Mouse (Mus musculus) kidney, postnatal 25 days (tissue): ENCODE measurements at regions not wholly inside any gene's neighbourhood (a gene's known extent, or its start where the extent isn't known, plus 50 kb on each side); places are given as distances from the start of the nearest gene placed in this dataset.

Experiments used
- DNase-seq, 2 experiments: peaks; one replicate each; pipeline ENCODE4 v3.0.0; 2021; ENCODE audit warnings: mixed read lengths in 2 of 2

DNA sequence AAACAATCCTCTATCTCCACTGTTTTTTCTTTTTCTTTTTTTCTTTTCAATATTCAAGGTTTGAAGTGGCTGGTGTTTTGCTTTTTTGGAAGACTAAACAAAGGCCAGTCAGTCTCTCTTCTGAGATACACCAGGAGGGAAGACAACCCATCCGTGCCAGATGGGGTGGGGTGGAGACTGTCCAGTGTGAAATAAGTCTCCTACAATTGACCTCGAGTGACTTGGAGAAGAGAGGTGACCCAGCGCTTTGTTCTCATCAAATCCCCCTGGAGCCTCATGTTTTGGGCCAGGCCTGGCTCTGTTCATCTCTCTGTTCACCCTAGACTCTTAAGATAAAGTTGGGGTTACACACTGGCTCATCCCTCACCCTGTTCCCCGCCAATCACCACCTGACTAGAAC is 169.2 kb upstream of the Tbca start:
- no peak for DNase-seq

DNA sequence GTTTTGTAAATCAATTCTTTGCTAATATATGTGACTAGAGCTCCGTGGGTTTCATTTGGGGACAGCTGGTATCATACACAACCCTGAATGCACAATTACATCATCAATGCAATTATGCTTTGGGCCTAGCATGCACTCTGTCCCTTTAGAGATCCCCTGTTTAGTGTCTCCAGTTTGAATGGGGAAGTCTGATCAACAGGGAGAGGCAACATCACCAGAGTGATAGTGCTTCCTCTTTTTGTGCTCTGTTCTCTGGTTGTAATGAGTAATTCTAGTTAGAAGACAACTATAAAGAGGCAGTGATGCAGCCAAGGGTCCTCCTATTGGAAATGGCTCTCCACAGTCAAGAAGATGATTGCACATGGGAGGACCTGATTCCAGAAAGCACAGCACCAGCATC is 158.7 kb upstream of the Tbca start:
- DNase-seq = no peak

DNA sequence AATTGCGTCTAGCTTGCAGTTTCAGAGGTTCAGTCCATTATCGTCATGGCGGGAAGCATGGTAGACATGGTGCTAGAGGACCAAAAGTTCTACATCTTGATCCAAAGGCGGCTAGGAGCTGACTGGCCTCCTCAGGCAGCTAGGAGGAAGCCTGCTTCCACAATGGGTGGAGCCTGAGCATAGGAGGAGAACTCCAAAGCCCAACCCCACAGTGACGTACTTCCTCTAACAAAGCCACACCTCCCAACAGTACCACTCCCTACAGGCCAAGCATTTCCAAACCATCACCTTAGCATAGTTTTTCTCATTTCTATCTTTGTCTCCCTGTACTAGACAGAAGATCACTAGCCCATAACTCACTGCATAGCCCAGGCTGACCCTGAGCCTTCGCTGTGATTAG is 158.0 kb upstream of the Tbca start:
- no peak for DNase-seq

DNA sequence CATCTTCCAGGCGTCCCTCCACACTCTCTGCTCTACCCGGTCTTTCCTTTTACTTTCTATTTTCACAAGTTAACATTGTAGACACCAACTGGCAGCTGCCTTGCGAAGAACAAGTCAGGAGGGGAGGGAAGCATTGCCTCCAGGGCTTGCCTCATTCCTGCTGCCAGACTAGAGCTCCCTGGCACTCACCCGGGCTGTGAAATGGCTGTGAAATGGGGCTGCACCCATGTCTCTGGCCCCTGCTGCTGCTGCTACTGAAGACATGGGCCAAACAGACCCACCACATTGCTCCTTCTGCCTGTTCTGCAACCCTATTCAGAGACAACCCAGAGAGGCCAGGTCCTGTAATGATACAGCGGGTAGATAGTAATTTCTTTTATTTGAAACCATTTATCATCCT is 156.0 kb upstream of the Tbca start:
- no peak for DNase-seq

DNA sequence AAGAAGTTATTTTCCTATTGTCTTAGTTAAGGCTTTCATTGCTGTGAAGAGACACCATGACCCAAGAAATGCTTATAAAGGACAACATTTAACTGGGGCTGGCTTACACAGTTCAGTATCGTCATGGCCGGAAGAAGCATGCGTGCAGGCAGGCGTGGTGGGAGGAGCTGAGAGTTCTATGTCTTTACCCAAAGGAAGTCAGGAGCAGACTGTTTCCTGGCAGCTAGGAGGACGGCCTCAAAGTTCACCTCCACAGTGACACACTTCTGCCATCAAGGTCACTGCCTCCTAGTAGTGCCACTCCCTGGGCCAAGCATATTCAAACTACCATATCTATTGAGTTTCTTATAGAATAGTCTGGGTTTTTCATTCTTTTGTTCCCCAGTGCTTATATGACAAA is 148.4 kb upstream of the Tbca start:
- DNase-seq = no peak

DNA sequence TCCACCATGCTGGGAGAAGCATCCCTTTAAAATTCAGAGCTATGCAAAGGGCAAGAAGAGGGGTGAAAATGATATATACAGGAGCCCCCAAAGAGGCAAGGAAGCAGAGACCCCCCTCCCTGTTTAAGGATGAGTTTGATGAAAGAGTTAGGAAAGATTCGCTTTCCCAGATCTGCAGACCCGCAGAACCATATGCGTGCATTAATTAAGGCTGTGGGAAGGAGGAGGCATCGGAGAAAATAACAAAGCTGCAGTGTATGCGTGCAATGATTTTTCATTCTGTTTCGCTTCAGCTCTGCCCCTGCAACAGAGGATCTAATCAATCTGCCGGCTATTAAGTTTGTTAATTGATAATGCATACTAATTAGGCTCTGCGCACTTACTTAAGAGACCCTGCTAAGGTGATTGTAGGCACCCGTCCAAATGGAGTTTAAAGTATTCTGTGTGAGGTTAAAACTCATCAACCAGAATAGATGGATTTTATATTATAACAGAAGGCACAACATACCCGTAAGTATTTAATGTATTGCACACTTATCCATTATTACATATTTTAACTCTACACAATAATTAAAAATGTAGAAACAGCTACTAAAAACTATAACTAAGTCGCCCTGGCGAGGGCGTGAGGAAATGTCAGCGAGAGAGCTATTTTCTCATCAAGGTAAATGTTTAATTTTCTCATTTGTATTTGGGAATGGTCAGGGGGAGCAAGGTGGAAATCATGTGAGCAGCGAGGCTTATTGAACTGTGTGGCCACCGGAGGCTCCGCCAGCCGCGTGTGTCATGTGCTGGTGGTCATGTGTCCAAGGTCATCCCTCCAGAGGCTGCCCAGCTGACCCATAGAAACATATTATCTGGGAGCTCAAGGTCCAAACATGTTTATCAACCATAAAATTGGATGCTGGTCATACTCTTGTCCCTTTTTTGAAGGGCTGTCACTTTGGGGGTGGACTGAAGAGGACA is 143.2 kb upstream of the Tbca start:
- peak; percentile 57 to 78 for DNase-seq

DNA sequence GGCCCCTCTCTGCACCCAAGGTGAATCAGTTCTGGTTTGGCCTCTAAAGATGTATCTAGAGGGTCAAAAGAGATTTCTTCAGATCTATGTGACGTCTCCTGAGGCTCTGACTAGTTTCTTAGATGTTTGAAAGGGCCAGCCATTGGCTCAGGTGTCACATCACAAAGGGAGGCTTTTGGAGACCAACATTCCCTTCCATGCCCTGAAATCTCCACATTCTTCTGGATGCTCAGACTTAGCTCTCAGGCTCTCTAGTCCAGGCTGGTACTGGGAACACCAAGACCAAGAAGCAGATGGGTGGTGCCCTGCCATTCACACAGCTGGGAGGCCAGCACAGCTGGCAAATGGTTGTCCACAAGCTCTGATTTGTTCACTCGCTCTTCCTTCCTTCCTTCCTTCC is 142.4 kb upstream of the Tbca start:
- no peak for DNase-seq

DNA sequence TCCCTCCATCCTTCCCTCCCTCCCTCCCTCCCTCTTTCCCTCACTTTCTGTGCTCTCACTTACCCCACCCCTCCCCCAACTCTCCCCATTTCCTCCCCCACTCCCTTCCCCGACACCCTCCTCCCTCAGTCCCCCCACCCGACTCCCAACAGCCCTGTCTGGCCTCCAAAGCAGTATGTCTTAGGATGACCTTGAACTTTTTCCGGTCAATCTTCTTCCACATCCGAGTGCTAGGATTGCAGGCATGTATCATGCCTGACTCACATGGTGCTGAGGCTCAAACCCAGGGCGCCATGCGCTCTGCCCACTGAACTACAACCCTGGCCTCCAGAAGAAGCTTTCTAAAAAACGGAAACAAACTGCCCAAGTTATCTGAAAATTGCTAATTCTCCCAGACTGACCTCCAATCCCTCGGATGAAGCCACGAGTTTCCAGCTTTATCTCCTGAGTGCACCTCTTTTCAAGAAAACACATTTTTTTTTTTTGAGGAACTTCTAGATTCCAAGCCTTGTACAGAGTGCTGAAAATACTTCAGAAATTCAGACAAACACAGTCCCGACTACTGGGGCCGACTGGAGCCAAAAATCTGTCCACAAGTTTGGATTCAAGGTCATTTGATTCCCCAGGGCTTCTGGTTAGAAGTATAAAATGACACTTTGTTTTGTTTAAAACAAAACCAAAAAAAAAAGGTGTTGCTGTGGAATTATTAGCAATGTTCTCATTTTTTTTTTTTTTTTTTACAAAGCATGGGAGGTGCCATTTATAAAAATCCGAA is 141.7 kb upstream of the Tbca start:
- DNase-seq = no peak

DNA sequence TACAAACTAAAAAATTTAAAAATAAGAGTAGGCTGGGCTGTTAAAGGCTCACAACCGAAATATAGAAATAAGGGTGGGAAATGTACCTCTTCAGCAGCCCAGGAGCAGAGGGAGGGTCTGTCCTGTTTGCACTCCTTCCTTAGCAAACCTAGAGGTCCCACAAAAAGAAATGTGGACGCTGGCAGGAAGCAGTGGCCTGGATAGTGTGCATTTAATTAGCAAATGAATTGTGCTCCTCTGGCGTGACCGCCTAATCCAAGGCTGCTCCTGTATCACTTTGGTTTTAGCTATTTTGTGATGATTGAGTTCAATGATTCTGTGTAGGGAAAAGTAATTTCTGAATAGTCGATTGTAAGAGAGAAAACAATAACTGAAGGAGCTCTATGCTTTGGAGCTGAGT is 141.1 kb upstream of the Tbca start:
- DNase-seq = no peak

DNA sequence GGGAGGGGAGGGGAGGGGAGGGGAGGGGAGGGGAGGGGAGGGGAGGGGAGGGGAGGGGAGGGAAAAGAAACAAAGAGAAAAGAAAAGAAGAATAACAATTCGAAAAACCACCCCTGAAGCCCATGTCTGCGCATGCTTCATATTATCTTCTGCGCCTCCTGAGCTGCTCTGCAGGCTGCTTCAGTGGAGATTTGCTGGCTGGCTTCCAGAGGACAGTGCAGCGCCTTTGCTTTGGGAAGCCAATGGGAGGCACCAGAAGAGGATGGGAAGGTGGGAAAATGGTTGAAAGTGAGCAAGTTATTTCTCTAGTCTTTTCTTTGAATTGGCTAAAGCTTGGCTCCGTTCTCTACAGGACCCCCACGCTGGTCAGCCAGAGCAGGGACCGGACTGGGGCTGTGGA is 137.8 kb upstream of the Tbca start:
- no peak for DNase-seq

DNA sequence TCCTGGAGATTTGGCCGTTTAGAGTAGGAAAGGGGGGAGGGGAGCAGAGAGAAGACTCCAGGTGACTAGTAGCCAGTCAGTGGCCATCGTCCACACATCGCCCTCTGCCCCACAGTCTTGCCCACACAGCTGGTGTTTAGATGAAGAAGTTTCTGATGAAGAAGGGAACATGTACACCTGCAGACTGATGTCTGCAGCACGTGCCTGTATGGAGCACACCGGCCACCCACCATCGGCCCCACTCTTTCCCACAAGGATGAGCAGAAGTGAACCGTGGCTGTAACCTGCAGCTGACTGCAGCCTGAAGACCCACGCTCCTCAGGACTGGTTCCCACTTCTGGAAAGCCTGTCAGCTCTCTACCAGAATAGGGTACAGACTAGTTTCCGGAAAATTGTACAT is 121.1 kb upstream of the Tbca start:
- no peak for DNase-seq

DNA sequence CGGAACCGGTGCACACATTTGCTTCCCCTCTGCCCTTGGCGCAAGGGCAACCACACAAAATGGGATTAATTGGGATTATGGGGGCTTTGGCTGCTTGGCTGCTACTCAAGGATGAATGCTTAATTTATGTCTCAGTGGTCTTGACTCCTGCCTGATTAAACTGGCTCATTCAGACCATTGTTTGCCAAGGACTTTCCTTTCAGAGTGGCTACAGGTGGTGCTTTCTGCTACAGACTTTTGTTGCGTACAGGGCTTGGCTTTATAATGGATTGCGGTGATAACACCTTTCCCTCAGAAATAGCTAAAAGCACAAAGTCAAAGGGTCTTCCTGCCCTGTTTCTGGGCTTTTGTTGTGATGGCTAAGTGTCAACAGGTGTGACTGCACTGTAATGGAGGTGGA is 120.4 kb upstream of the Tbca start:
- no peak for DNase-seq

DNA sequence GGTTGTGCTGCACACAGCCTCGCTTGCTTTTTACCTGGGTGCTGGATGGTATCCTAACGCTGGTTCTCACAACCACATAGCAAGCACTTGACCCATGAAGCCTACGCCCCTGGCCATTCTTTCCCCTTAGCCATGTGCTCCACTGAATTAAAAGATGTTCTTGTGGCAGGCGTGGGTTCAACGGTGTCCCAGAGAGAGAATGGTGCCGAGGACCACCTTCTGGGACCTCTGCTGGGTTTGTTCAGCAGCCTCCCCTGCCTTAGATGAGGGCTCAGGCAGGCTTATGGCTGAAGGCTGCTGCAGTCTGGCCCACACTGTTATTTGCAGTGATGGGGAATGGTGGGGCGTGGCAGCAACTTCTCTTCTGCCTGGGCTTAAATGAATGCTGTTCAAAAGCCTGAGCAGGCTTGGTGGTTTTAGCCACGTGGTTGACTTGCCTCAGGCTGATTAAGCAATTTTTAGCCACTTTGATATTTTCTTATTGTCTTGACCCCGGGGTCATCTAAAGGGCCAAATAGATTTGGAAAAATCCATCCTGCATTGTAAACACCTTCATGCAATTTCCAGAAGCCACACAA is 119.5 kb upstream of the Tbca start:
- no peak for DNase-seq

DNA sequence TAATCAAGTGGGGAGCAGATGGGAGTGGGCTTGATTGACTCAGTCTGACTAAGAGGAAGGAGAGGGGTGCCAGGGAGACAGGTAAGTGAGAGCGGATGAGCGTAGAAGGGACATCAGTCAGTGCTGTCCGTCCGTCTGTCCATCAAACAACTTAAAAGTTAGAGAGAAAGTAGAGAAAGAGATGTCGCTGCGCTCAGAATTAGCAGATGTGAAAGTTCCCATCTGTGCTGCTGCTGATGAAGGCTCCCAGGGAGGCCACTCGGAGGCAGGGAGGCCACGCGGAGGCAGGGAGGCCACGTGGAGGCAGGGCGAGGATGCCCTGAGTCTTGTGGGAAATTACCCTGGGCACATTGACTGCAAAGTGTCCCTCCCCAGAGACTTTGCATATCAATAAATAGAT is 118.4 kb upstream of the Tbca start:
- DNase-seq = no peak

DNA sequence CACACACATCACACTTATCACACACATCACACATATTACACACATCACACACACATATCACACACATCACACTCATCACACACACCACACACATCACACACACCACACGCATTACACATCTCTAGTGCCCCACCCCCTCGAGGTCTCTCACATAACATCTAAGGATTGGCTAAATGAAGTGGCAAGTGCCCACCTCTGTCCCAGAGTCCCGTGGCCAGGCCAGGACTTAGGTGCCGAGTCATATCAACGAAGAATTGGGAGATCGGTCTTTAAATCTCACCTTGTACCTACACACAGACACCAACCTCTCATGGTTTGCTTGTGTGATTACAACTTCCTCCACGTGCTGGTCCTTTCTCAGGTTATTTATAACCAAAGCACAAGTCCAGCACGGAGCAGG is 117.7 kb upstream of the Tbca start:
- DNase-seq = no peak

DNA sequence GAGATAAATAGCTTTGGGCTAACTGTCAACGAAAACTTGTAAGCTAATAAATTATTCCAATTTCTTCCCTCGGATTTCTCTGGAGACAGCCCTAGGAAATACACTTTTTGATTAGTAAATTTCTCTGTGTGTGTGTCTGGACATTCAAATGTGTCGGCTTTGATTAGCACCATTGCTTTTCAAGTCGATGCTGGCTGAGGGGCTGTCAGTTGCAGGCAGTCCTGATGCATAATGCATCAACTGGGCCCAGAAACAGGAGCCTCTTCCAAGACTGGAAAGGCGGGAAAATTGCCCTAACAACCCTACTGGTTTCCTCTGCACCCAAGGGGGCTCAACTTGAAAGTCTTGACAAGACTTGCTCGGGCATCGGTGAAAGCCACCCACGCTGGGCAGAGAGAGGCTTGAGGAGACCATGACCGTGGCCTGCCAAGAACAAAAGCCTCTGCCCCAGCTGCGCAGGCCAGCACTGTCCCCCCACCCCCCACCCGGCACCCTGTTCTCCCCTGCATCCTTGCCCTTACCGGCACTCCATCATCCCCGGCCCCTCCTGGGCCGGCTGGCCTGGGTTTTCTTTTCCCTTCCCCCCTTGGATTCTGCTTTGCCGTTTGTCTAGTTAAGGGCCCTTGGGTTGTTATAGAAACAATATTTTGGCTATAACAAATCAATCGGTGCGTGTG is 108.1 kb upstream of the Tbca start:
- no peak for DNase-seq

DNA sequence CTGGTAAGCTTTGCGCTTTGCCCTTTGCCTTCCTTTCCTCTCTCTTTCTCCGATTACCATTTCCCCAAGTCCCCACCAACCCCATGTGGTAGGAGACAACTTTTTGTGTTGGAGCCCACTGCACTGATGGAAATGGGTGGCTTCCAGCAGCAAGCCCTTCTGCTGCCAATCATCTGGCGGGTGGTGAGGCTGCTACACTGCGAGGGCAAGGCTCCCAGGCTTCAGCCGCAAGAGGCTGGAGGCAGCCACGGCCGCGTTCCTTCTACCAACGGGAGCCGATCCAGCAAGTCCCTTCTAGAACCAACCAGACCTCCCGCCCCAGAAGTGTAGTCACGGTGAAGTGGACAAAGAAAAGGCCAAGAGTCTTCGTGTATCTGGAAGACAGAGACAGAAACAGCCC is 107.1 kb upstream of the Tbca start:
- DNase-seq = no peak

DNA sequence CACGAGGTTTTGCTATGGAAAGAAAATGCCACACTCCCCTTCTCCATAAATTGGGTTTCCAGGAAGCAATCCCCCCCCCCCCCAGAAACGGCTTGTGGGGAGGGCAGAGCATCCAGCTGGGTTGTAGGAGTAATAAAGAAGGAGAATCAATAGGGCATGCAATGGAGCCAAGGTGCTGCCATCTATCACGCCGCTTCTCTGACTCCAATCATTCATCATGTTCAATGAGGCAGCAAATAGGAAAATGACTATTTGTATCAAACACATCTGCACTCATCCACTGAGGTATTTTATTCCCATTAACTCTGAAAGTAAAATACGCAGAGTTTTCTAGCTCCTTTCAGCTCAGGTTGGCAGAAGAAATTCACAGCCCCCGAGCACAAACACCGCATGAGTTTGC is 103.5 kb upstream of the Tbca start:
- no peak for DNase-seq

DNA sequence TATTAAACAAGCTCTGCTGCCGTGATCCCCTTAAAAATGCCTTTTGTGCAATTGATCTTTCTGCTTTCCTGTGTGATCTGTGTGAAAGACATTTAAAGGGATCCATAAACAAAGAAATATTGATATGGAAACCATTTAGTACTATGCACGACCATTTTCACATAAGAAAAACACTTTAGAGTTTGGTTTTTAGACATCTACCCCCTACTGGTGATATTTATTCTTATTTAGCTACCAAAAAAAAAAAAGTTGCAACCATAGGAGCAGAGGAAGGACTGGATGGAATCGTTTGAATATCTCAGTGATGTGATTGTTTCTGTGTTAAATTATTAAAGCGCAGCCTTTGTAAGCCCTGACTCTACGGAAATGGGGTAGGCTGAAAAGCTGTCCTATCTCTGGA is 101.4 kb upstream of the Tbca start:
- no peak for DNase-seq

DNA sequence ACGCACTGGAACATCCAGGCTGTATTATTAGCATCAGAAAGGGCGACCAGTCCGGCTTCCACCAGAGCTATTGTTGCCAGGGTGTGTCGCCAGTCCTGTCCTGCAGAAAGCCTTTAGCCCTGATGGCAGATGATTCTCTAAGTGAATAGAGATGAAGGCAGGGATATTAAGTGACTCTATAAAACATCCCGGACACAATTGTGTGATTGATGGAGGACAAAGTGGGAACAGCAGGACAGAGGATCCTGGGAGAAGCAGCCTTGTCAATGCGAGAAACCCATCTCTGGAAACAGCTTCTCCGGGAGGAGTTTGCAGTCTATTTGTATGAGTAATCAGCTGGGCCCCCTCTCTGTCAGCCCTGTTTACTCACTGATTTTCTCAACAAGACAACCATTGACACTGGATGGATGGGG is 82.1 kb upstream of the Tbca start:
- DNase-seq = no peak

DNA sequence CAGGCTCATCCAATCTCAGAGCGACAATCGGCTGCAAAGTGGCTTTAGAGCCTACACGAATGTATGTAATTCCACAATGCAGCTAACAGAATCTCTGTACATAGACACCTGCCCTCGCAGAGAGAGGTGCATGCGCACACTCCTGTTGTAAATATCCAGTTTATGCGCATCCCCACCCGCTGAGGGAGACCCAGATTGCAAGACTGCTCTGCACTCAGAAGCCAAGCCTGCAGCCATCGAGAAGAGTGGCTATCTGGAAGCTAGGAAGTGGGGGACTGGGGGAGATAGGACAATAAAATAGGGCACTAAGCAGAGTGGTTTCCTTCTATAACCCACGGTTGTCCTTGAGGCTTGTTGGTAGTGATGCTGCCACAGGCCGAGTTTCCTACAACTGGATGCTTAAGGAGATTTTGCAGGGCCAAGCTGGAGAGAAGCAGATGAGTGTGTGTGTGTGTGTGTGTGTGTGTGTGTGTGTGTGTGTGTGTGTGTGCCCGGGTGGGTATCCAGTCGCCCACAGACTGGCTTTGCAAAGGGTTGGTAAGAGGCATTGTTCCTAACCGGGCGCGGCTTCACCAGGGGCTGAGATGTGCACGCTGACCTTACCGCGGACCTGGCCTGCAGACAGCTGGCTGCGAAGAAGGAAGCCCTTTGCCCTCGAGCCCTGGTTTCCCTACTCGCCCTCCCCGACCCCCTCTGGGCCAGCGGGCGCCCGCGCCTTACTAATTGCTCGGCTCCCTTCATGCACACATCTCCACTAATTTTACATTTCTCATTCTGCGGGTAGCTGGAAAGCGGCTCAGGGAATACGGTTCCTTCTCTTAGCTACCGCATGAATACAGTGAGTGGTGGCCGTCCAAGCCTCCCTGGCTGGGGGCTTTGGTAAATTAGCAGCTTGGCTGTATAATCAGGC is 81.1 kb upstream of the Tbca start:
- peak in 1 of 2 experiments; percentile 14 for DNase-seq

DNA sequence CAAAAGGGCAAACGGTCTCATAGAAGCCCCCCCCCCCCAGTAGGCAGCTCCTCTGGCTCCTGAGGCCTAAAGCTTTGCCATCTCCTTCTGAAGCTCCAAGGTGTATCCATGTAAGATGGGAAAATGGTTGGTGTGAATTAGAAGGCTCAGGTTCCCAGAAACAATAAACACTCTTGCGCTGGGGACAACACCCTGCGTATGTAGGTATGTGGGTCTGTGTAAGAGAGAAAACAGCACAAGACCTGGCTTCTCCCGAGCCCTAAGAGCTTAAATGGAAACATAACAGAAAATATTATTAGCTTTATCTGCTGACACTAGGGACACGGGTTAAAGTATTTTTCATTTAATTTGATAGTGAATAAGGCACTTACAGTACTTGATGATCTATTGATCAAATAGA is 79.9 kb upstream of the Tbca start:
- DNase-seq = no peak
